Mouse (Mus musculus) lung, embryonic 15.5 days (tissue): ENCODE measurements around the gene Gm10972. TPM values are rescaled to one million over a fixed set of nuclear protein-coding genes. Genes with fewer than 3 reads are reported as not detected.
"Not testable (repeated sequence)": the region's sequence is repeated elsewhere in the genome, so short reads cannot be mapped to it uniquely, and the experiment has no call there.

ENCODE experiments used
- ATAC-seq: fragments of 200-750 bp; cut with Nextera tagmentation; 2 replicates; pipeline ENCODE4 v1.8.0; 2017; ENCODE audit warnings: moderate number of reproducible peaks, borderline replicate concordance; ENCODE audit not compliant: low FRiP score, low TSS enrichment; ENCODE audit errors: extremely low read depth
- H3K27ac ChIP-seq: fragments of 300-500 bp; sonication (generic); 2 replicates; pipeline ENCODE4 v1.5.1; 2015; ENCODE audit warnings: moderate library complexity, mild to moderate bottlenecking, inconsistent platforms
- H3K27me3 ChIP-seq: fragments of 300-500 bp; sonication (generic); 2 replicates; pipeline ENCODE4 v1.6.1; 2015; ENCODE audit warnings: inconsistent platforms
- H3K36me3 ChIP-seq: fragments of 300-500 bp; sonication (generic); 2 replicates; pipeline ENCODE4 v1.6.1; 2015; ENCODE audit warnings: inconsistent platforms
- H3K4me1 ChIP-seq: fragments of 300-500 bp; sonication (generic); 2 replicates; pipeline ENCODE4 v1.6.1; 2015; ENCODE audit warnings: inconsistent platforms
- H3K4me2 ChIP-seq: fragments of 300-500 bp; sonication (generic); 2 replicates; pipeline ENCODE4 v1.6.1; 2015; ENCODE audit warnings: inconsistent platforms, mild to moderate bottlenecking, moderate library complexity
- H3K4me3 ChIP-seq: fragments of 300-500 bp; sonication (generic); 2 replicates; pipeline ENCODE4 v1.5.1; 2015; ENCODE audit warnings: mild to moderate bottlenecking, inconsistent platforms
- H3K9ac ChIP-seq: fragments of 300-500 bp; sonication (generic); 2 replicates; pipeline ENCODE4 v1.6.1; 2015; ENCODE audit warnings: inconsistent platforms
- H3K9me3 ChIP-seq: fragments of 300-500 bp; sonication (generic); 2 replicates; pipeline ENCODE4 v1.6.1; 2016; ENCODE audit warnings: inconsistent platforms
- WGBS: fragments of 180-500 bp; shearing (Covaris S2); methylation state at CpG from one replicate; pipeline ENCODE4 v1.1.7; 2015; 5-methylcytosine and 5-hydroxymethylcytosine counted together
- polyA plus RNA-seq: library from polyadenylated mRNA; unstranded; fragments of >200 nt; fragmentation: Nextera tagmentation; extraction: Ambion mirVana; gene quantifications from 2 replicates; pipeline ENCODE4 v1.2.1, GENCODE M21; 2015

Gene Gm10972
- not detected in 2 replicates for polyA plus RNA-seq

- not testable (repeated sequence) for H3K4me1 ChIP-seq, H3K27me3 ChIP-seq, H3K36me3 ChIP-seq, ATAC-seq, H3K9me3 ChIP-seq, H3K9ac ChIP-seq, H3K4me3 ChIP-seq, H3K4me2 ChIP-seq, H3K27ac ChIP-seq
- 75% methylated on average over 2 of the region's 2 CpGs for WGBS
These were observed at the start of gene Gm10972 for GRCm38 (mm10) chr3:94642495-94643162. Gm10972 (plus strand) TSS chr3:94643112.

- H3K4me3 ChIP-seq, result no peak overlapping the region
- no peak overlapping the region for H3K4me2 ChIP-seq
- WGBS, result 84% methylated on average over 6 of the region's 6 CpGs
- H3K27ac ChIP-seq, result no peak overlapping the region
- H3K27me3 ChIP-seq, result no peaks in the 10 kb centered on the region
- ATAC-seq, result no peak
- no peaks in the 10 kb centered on the region for H3K4me1 ChIP-seq
- H3K9ac ChIP-seq, result no peak overlapping the region
- H3K36me3 ChIP-seq, result no peaks in the 10 kb centered on the region
- H3K9me3 ChIP-seq, result 0 out of 2 replicates have a peak, but pooled peaks cover 2% of the 10 kb centered on the region
These were observed 47.0 kb upstream of the Gm10972 start for GRCm38 (mm10) chr3:94595871-94596287.

GRCm38 (mm10) chr3:94597224-94597779, 45.6 kb upstream of the Gm10972 start:
- ATAC-seq, result no peak; the same call in 1 of the 2 replicates
- Histone ChIP-seq H3K9me3 (0 out of 2 replicates have a peak, but pooled peaks cover 2% of the 10 kb centered on the region), H3K4me1 (no peaks in the 10 kb centered on the region), H3K27ac (no peak overlapping the region), H3K4me3 (no peak overlapping the region), H3K9ac (no peak overlapping the region), H3K27me3 (no peaks in the 10 kb centered on the region), H3K4me2 (no peak overlapping the region), H3K36me3 (no peaks in the 10 kb centered on the region)
- 26% methylated on average over 3 of the region's 3 CpGs for WGBS

- no peak overlapping the region for H3K4me3 ChIP-seq
- H3K27me3 ChIP-seq, result no peaks in the 10 kb centered on the region
- H3K9me3 ChIP-seq, result no peaks in the 10 kb centered on the region
- H3K4me1 ChIP-seq, result no peaks in the 10 kb centered on the region
- no peak overlapping the region for H3K4me2 ChIP-seq
- no peak overlapping the region for H3K27ac ChIP-seq
- ATAC-seq, result no peak
- H3K36me3 ChIP-seq, result no peaks in the 10 kb centered on the region
- no peak overlapping the region for H3K9ac ChIP-seq
- WGBS, result under 1% methylated on average over 4 of the region's 4 CpGs
These were observed 41.0 kb upstream of the Gm10972 start for GRCm38 (mm10) chr3:94601959-94602358.

- Histone ChIP-seq H3K27ac (no peak overlapping the region), H3K9me3 (no peaks in the 10 kb centered on the region), H3K27me3 (no peaks in the 10 kb centered on the region), H3K4me3 (no peak overlapping the region), H3K4me2 (no peak overlapping the region), H3K9ac (no peak overlapping the region), H3K36me3 (no peaks in the 10 kb centered on the region), H3K4me1 (no peaks in the 10 kb centered on the region)
- 89% methylated on average over 3 of the region's 3 CpGs for WGBS
- no peak for ATAC-seq
These were observed 33.3 kb upstream of the Gm10972 start for GRCm38 (mm10) chr3:94609621-94610020.

- Histone ChIP-seq H3K9ac (no peak overlapping the region), H3K27ac (no peak overlapping the region), H3K4me2 (no peak overlapping the region), H3K4me3 (no peak overlapping the region), H3K4me1 (no peaks in the 10 kb centered on the region), H3K36me3 (no peaks in the 10 kb centered on the region), H3K27me3 (no peaks in the 10 kb centered on the region), H3K9me3 (no peaks in the 10 kb centered on the region)
- 81% methylated on average over 2 of the region's 2 CpGs for WGBS
- ATAC-seq, result no peak
These were observed 32.3 kb upstream of the Gm10972 start for GRCm38 (mm10) chr3:94610581-94610980.

- Histone ChIP-seq H3K4me2 (no peak overlapping the region), H3K9me3 (no peaks in the 10 kb centered on the region), H3K36me3 (no peaks in the 10 kb centered on the region), H3K9ac (no peak overlapping the region), H3K4me1 (no peaks in the 10 kb centered on the region), H3K27me3 (no peaks in the 10 kb centered on the region), H3K4me3 (no peak overlapping the region), H3K27ac (no peak overlapping the region)
- ATAC-seq, result no peak
- WGBS, result 58% methylated on average over 4 of the region's 4 CpGs
These were observed 31.6 kb upstream of the Gm10972 start for GRCm38 (mm10) chr3:94611343-94611742.

GRCm38 (mm10) chr3:94611834-94612233, 31.1 kb upstream of the Gm10972 start:
- Histone ChIP-seq H3K4me3 (no peak overlapping the region), H3K4me1 (no peaks in the 10 kb centered on the region), H3K27me3 (no peaks in the 10 kb centered on the region), H3K9ac (no peak overlapping the region), H3K4me2 (no peak overlapping the region), H3K36me3 (no peaks in the 10 kb centered on the region), H3K9me3 (no peaks in the 10 kb centered on the region), H3K27ac (no peak overlapping the region)
- ATAC-seq, result no peak
- WGBS, result 73% methylated on average over 5 of the region's 5 CpGs

GRCm38 (mm10) chr3:94612274-94612673, 30.6 kb upstream of the Gm10972 start:
- no peak for ATAC-seq
- Histone ChIP-seq H3K27me3 (no peaks in the 10 kb centered on the region), H3K36me3 (no peaks in the 10 kb centered on the region), H3K4me1 (no peaks in the 10 kb centered on the region), H3K9ac (no peak overlapping the region), H3K27ac (no peak overlapping the region), H3K4me3 (no peak overlapping the region), H3K4me2 (no peak overlapping the region), H3K9me3 (no peaks in the 10 kb centered on the region)
- 71% methylated on average over 1 of the region's 1 CpGs for WGBS

- H3K4me2 ChIP-seq, result no peak overlapping the region
- 70% methylated on average over 7 of the region's 7 CpGs for WGBS
- H3K27ac ChIP-seq, result no peak overlapping the region
- no peak overlapping the region for H3K4me3 ChIP-seq
- H3K36me3 ChIP-seq, result no peaks in the 10 kb centered on the region
- ATAC-seq, result no peak
- H3K9ac ChIP-seq, result no peak overlapping the region
- no peaks in the 10 kb centered on the region for H3K9me3 ChIP-seq
- H3K27me3 ChIP-seq, result no peaks in the 10 kb centered on the region
- no peaks in the 10 kb centered on the region for H3K4me1 ChIP-seq
These were observed 29.5 kb upstream of the Gm10972 start for GRCm38 (mm10) chr3:94613258-94613878.

- Histone ChIP-seq H3K36me3 (no peaks in the 10 kb centered on the region), H3K9me3 (no peaks in the 10 kb centered on the region), H3K4me3 (no peak overlapping the region), H3K9ac (no peak overlapping the region), H3K27ac (no peak overlapping the region), H3K4me1 (0 out of 2 replicates have a peak, but pooled peaks cover 4% of the 10 kb centered on the region), H3K4me2 (no peak overlapping the region), H3K27me3 (no peaks in the 10 kb centered on the region)
- no peak for ATAC-seq
- 77% methylated on average over 4 of the region's 4 CpGs for WGBS
These were observed 26.2 kb upstream of the Gm10972 start for GRCm38 (mm10) chr3:94616717-94617116.
